Mouse (Mus musculus) heart, postnatal 0 days (tissue): ENCODE measurements around the gene Mlh1.

Experiments used
- CTCF ChIP-seq: IDR thresholded peaks from 2 replicates; pipeline ENCODE4 v1.5.1; 2016; ENCODE audit warnings: antibody characterized with exemption, control low read depth, low read depth
- EP300 ChIP-seq: IDR thresholded peaks from 2 replicates; pipeline ENCODE4 v1.6.1; 2016; ENCODE audit warnings: antibody characterized with exemption, low read depth

- TF ChIP-seq CTCF (no peak), EP300 (no peak)
These were observed 73.3 kb downstream of the Mlh1 start for GRCm38 (mm10) chr9:111198332-111198731.
